Mouse (Mus musculus) lung, adult 18-20 months (tissue): Measurements from ENCODE around the gene Kat14.
"Not testable (repeated sequence)": the region's sequence is repeated elsewhere in the genome, so short reads cannot be mapped to it uniquely, and the experiment has no call there.

ENCODE experiments used
- DNase-seq, 2 experiments: peaks; one replicate each; pipeline ENCODE4 v3.0.0; 2022; ENCODE audit warnings: mixed read lengths in 2 of 2

Gene Kat14

GRCm38 (mm10) chr2:144368400-144369019 lies at the start of gene Kat14, which contains the start of gene Pet117:
Gene Kat14 (plus strand): TSS chr2:144368983.
Gene Pet117 (plus strand): TSS chr2:144368996.
- peak; percentile 96 to 97 for DNase-seq

GRCm38 (mm10) chr2:144324218-144324617 lies 44.6 kb upstream of the Kat14 start:
- no peak for DNase-seq

GRCm38 (mm10) chr2:144329451-144329850 lies 39.3 kb upstream of the Kat14 start:
- no peak for DNase-seq

GRCm38 (mm10) chr2:144329937-144330336 lies 38.8 kb upstream of the Kat14 start:
- no peak for DNase-seq

- DNase-seq = peak; percentile 22 to 36
Observed at GRCm38 (mm10) chr2:144330352-144330959, 38.3 kb upstream of the Kat14 start.

GRCm38 (mm10) chr2:144330960-144331371 lies 37.8 kb upstream of the Kat14 start:
- DNase-seq = peak; percentile 32 to 52

GRCm38 (mm10) chr2:144331401-144332302 lies 37.1 kb upstream of the Kat14 start, which contains the start of gene Ovol2:
Gene Ovol2 (minus strand): TSS chr2:144332146.
- peak; percentile 84 to 90 for DNase-seq

GRCm38 (mm10) chr2:144332486-144332885 lies 36.3 kb upstream of the Kat14 start:
- DNase-seq = no peak

- peak; percentile 5 to 24 for DNase-seq
Observed at GRCm38 (mm10) chr2:144333138-144333842, 35.5 kb upstream of the Kat14 start.

GRCm38 (mm10) chr2:144337230-144337629 lies 31.6 kb upstream of the Kat14 start:
- DNase-seq = no peak

- DNase-seq = no peak
Observed at GRCm38 (mm10) chr2:144337701-144338100, 31.1 kb upstream of the Kat14 start.

GRCm38 (mm10) chr2:144338149-144338548 lies 30.6 kb upstream of the Kat14 start:
- DNase-seq = not testable (repeated sequence)

- no peak for DNase-seq
Observed at GRCm38 (mm10) chr2:144343158-144343557, 25.6 kb upstream of the Kat14 start.

GRCm38 (mm10) chr2:144348525-144348924 lies 20.3 kb upstream of the Kat14 start:
- DNase-seq = no peak

GRCm38 (mm10) chr2:144352843-144353242 lies 15.9 kb upstream of the Kat14 start:
- DNase-seq = no peak

GRCm38 (mm10) chr2:144369020-144369421 lies 238 bp downstream of the Kat14 start:
- no peak for DNase-seq

- DNase-seq = no peak
Observed at GRCm38 (mm10) chr2:144369511-144369910, 728 bp downstream of the Kat14 start.

GRCm38 (mm10) chr2:144371566-144371965 lies 2.8 kb downstream of the Kat14 start:
- no peak for DNase-seq

GRCm38 (mm10) chr2:144373063-144373462 lies 4.3 kb downstream of the Kat14 start:
- DNase-seq = no peak

- DNase-seq = no peak
Observed at GRCm38 (mm10) chr2:144375063-144375703, 6.4 kb downstream of the Kat14 start.

- DNase-seq = no peak
Observed at GRCm38 (mm10) chr2:144381293-144381692, 12.5 kb downstream of the Kat14 start.

- DNase-seq = no peak
Observed at GRCm38 (mm10) chr2:144381741-144382140, 13.0 kb downstream of the Kat14 start.
